Mouse (Mus musculus) hindbrain, postnatal 0 days (tissue): ENCODE results near the gene Rcan1. TPM values are rescaled to one million over a fixed set of nuclear protein-coding genes. Genes with fewer than 3 reads are reported as not detected.

Source experiments
- ATAC-seq: fragments of 200-750 bp; cut with Nextera tagmentation; 2 replicates; pipeline ENCODE4 v1.8.0; 2017; ENCODE audit warnings: mild to moderate bottlenecking, moderate TSS enrichment, moderate library complexity
- DNase-seq: peaks from one replicate; pipeline ENCODE4 v3.0.0-alpha.2; 2015; ENCODE audit warnings: low spot score
- H3K27ac ChIP-seq: fragments of 300-500 bp; sonication (generic); 2 replicates; pipeline ENCODE4 v1.5.1; 2014; ENCODE audit warnings: mild to moderate bottlenecking
- H3K27me3 ChIP-seq: fragments of 300-500 bp; sonication (generic); 2 replicates; pipeline ENCODE4 v1.6.1; 2014; ENCODE audit warnings: low read length, mixed read lengths; ENCODE audit not compliant: insufficient read depth
- H3K36me3 ChIP-seq: fragments of 300-500 bp; sonication (generic); 2 replicates; pipeline ENCODE4 v1.6.1; 2014; ENCODE audit warnings: low read length, mixed read lengths; ENCODE audit not compliant: insufficient read depth
- H3K4me1 ChIP-seq: fragments of 300-500 bp; sonication (generic); 2 replicates; pipeline ENCODE4 v1.6.1; 2014; ENCODE audit warnings: antibody characterized with exemption, low read length, mixed read lengths; ENCODE audit not compliant: insufficient read depth
- H3K4me2 ChIP-seq: fragments of 300-500 bp; sonication (generic); 2 replicates; pipeline ENCODE4 v1.6.1; 2014; ENCODE audit warnings: low read depth, mild to moderate bottlenecking, low read length, moderate library complexity, mixed read lengths
- H3K4me3 ChIP-seq: fragments of 300-500 bp; sonication (generic); 2 replicates; pipeline ENCODE4 v1.5.1; 2014; ENCODE audit warnings: low read length
- H3K9ac ChIP-seq: fragments of 300-500 bp; sonication (generic); replicated peaks from 2 replicates; pipeline ENCODE4 v1.6.1; 2014; ENCODE audit warnings: mild to moderate bottlenecking, low read length, moderate library complexity, mixed read lengths
- H3K9me3 ChIP-seq: fragments of 300-500 bp; sonication (generic); 2 replicates; pipeline ENCODE4 v1.6.1; 2016; ENCODE audit warnings: low read length, mixed read lengths
- CTCF ChIP-seq: IDR thresholded peaks from 2 replicates; pipeline ENCODE4 v1.5.1; 2016; ENCODE audit warnings: antibody characterized with exemption, control low read depth, low read depth
- WGBS: fragments of 180-500 bp; shearing (Covaris S2); extraction: QIAGEN DNeasy Blood & Tissue Kit; methylation state at CpG from one replicate; pipeline ENCODE4 v1.1.7; 2014; 5-methylcytosine and 5-hydroxymethylcytosine counted together
- polyA plus RNA-seq: library from polyadenylated mRNA; unstranded; fragments of >200 nt; fragmentation: Nextera tagmentation; extraction: Ambion mirVana; gene quantifications from 2 replicates; pipeline ENCODE4 v1.2.1, GENCODE M21; 2015
- total RNA-seq: library from RNA; depleted of rRNA; stranded (reverse); fragments of >200 nt; gene quantifications from 2 replicates; pipeline ENCODE4 v1.2.3, GENCODE M21; 2014

Gene Rcan1
- total and polyA plus RNA-seq, 2 experiments from 2014 or later = 67.4 to 87.1 TPM

DNA sequence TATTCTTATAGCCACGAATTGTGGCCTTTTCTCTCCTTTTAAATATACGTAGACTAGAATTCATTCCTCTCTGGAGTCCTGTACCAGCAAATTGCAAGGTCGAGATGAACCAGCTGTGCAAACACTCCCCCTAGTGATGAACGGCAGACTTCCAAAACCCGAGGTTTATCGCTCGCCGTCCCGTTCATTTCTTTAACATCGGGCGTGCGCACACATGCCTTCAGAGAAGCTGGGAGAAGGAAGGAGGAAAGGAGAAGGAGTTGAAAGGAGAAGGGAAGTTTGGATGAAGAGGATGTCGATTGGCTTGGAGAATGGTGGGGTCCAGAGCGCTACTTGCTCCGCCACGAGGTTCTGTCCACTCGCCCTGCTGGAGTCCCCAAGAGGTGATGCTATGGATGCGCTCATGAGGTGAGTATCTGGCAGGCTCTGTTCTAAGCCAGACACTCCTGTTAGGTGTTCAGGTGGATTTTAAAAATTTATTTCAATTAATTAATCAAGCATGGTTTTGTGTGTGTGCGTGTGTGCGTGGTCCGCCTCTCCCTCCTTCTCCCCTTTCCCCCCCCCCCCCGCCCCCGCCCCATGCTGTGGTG is 8.0 kb upstream of the Rcan1 start:
- ATAC-seq = no peak
- H3K4me1 ChIP-seq = no peaks in the 10 kb centered on the region
- peak; percentile 85 for DNase-seq
- TF ChIP-seq CTCF = peak; percentile 78
- no peaks in the 10 kb centered on the region for H3K36me3 ChIP-seq
- H3K27me3 ChIP-seq = no peaks in the 10 kb centered on the region
- H3K27ac ChIP-seq = no peak overlapping the region
- 10% methylated on average over 21 of the region's 23 CpGs for WGBS
- H3K9ac ChIP-seq = no peak overlapping the region
- no peaks in the 10 kb centered on the region for H3K9me3 ChIP-seq
- H3K4me2 ChIP-seq = peak overlapping the region; percentile 50
- peak overlapping the region; percentile 19 for H3K4me3 ChIP-seq

DNA sequence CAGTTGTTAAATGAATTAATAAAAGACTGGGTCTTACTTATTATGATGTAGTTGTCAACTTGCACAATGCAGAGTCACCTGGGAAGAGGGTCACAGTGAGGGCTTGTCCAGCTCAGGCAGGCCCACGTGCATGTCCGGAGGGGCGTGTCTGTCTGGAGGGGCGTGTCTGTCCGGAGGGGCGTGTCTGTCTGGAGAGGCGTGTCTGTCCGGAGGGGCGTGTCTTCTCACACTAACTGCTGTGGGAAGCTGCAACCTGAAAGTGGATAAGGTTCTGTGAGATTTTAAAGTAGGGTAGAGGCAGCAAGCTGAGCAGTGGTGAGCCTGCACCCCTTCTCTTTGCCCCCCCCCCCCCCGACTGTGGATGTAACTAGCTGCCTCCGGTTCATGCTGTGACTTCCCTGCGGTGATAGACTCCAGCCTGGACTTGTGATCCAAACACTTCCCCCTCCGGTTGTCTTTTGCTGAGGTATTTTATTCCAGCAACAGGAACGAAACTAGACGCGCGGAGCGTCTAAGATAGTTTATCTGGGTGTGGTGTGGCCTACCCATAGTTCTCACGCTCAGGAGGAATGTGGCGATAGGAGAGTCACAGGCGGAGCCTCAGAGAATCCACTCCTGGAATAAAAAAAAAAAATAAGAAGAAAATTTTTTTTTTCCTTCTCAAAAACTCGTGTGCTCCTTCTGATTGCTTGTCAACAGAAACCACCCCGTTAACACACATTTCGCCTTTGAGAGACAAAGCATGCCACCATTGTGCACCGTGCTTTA is 4.6 kb upstream of the Rcan1 start:
- 57% methylated on average over 25 of the region's 25 CpGs for WGBS
- Histone ChIP-seq H3K9me3 (no peaks in the 10 kb centered on the region), H3K27me3 (no peaks in the 10 kb centered on the region), H3K4me3 (no peak overlapping the region), H3K4me2 (no peak overlapping the region), H3K36me3 (no peaks in the 10 kb centered on the region), H3K9ac (no peak overlapping the region), H3K4me1 (no peaks in the 10 kb centered on the region), H3K27ac (no peak overlapping the region)
- TF ChIP-seq CTCF = no peak
- DNase-seq = no peak
- ATAC-seq = no peak

GRCm38 (mm10) chr16:92472898-92473297 is 2.2 kb upstream of the Rcan1 start:
- no peaks in the 10 kb centered on the region for H3K36me3 ChIP-seq
- H3K27me3 ChIP-seq = no peaks in the 10 kb centered on the region
- ATAC-seq (no peak), DNase-seq (no peak)
- TF ChIP-seq CTCF = no peak
- no peak overlapping the region for H3K9ac ChIP-seq
- no peak overlapping the region for H3K4me2 ChIP-seq
- no peak overlapping the region for H3K27ac ChIP-seq
- WGBS = 87% methylated on average over 3 of the region's 3 CpGs
- H3K4me1 ChIP-seq = no peaks in the 10 kb centered on the region
- no peaks in the 10 kb centered on the region for H3K9me3 ChIP-seq
- no peak overlapping the region for H3K4me3 ChIP-seq

GRCm38 (mm10) chr16:92468459-92468858 is 2.2 kb downstream of the Rcan1 start:
- H3K9me3 ChIP-seq = no peaks in the 10 kb centered on the region
- no peak overlapping the region for H3K4me3 ChIP-seq
- ATAC-seq (no peak), DNase-seq (no peak)
- WGBS = 75% methylated on average over 14 of the region's 14 CpGs
- no peaks in the 10 kb centered on the region for H3K27me3 ChIP-seq
- H3K4me1 ChIP-seq = peaks cover 16% of the 10 kb centered on the region
- no peak for TF ChIP-seq CTCF
- no peak overlapping the region for H3K27ac ChIP-seq
- no peak overlapping the region for H3K4me2 ChIP-seq
- H3K36me3 ChIP-seq = no peaks in the 10 kb centered on the region
- no peak overlapping the region for H3K9ac ChIP-seq

- no peaks in the 10 kb centered on the region for H3K36me3 ChIP-seq
- ATAC-seq (no peak), DNase-seq (no peak)
- H3K27me3 ChIP-seq = no peaks in the 10 kb centered on the region
- H3K4me3 ChIP-seq = no peak overlapping the region
- peak; percentile 26 for TF ChIP-seq CTCF
- 73% methylated on average over 5 of the region's 5 CpGs for WGBS
- H3K9me3 ChIP-seq = no peaks in the 10 kb centered on the region
- peaks cover 19% of the 10 kb centered on the region for H3K4me1 ChIP-seq
- H3K27ac ChIP-seq = no peak overlapping the region
- no peak overlapping the region for H3K9ac ChIP-seq
- H3K4me2 ChIP-seq = no peak overlapping the region
Observed at GRCm38 (mm10) chr16:92467041-92467440, 3.6 kb downstream of the Rcan1 start.

DNA sequence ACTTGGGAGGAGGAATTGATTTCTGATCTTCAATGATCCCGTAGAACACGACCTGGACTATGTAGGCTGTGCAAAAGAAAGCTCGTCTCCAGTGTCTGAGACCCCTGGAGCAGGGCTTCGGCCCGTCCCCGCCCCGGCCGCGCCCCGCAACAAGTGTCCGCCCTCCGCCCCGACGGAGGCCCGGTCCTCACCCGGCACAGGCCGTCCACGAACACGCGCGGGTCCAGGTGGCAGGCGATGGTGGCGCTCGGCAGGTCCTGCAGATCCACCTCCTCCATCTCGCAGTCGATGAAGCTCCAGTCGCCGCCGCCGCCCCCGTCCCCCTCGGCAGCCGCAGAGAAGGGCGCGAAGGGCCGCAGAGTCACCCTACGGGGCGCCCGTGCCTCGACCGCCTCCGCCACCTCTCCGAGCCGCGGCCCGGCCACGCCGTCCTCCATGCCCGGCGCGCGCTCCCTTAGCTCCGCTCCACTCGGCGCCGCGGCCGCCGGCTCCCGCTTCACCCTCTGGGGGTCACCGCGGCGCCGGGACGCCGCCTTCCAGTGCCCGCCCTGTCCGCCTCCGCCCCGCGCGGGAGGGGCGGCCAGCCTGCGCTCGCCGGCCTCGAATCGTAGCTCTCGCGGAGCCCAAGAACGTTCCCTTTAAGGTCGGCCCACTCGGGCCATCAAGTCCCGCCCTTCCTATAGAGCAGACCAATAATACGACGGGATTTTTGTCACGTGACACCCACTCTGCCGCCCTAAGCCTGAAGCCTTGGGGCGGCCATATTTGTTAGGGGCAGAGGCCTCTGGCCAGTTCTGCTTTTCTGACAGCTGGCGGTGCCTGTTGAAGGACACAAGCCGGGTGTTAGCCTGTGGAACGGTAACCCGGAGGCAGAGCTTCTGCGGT is 4.8 kb downstream of the Rcan1 start:
- no peaks in the 10 kb centered on the region for H3K9me3 ChIP-seq
- peak; percentile 99 for ATAC-seq

More for the DNA sequence above, 4.8 kb downstream of the Rcan1 start:
- Histone ChIP-seq H3K36me3 (no peaks in the 10 kb centered on the region), H3K9ac (peak overlapping the region; percentile 82), H3K27ac (peak overlapping the region; percentile 86), H3K4me2 (peak overlapping the region; percentile 87), H3K4me1 (peaks cover 19% of the 10 kb centered on the region), H3K4me3 (peak overlapping the region; percentile 85), H3K27me3 (no peaks in the 10 kb centered on the region)
- DNase-seq = peak; percentile 99
- 1% methylated on average over 71 of the region's 94 CpGs for WGBS
- TF ChIP-seq CTCF = peak; percentile 39
